Mouse (Mus musculus) gastrocnemius, postnatal 4 days (tissue): ENCODE results near the gene Tgif1. TPM values are rescaled to one million over a fixed set of nuclear protein-coding genes. Genes with fewer than 3 reads are reported as not detected.

ENCODE experiments used
- DNase-seq, 2 experiments: peaks; one replicate each; pipeline ENCODE4 v3.0.0; 2021 to 2022; ENCODE audit warnings: low spot score in 2 of 2, mixed read lengths in 2 of 2
- long read RNA-seq, 2 experiments: library from polyadenylated mRNA; stranded (forward); transcript quantifications; one replicate each; pipeline ENCODE4 v2.0.0; 2021
- total RNA-seq, 2 experiments: library from RNA; stranded (reverse); gene quantifications; 2 replicates each; pipeline ENCODE4 v1.2.3; 2021

Gene Tgif1
- 10 to 100 TPM; 16.3 to 18.6 TPM for total RNA-seq
- long read RNA-seq, experiment 1, partial matches to known transcripts: 0 of 4 reads
- long read RNA-seq, experiment 1, other reads (novel, unspliced or antisense): 2 of 4 reads
- long read RNA-seq, experiment 2, partial matches to known transcripts: 2 of 9 reads
- long read RNA-seq, experiment 2, other reads (novel, unspliced or antisense): 1 of 9 reads

- peak in 1 of 2 experiments; percentile 60 for DNase-seq
Observed at GRCm38 (mm10) chr17:70853436-70853905, at the start of gene Tgif1. Gene Tgif1, minus strand, starts transcription at chr17:70853546.

GRCm38 (mm10) chr17:70900660-70901059, 47.3 kb upstream of the Tgif1 start:
- DNase-seq: no peak

- DNase-seq: no peak
Observed at GRCm38 (mm10) chr17:70899642-70900041, 46.3 kb upstream of the Tgif1 start.

- peak; percentile 30 to 64 for DNase-seq
Observed at GRCm38 (mm10) chr17:70894867-70895266, 41.5 kb upstream of the Tgif1 start.

GRCm38 (mm10) chr17:70893151-70893550, 39.8 kb upstream of the Tgif1 start:
- DNase-seq: no peak

GRCm38 (mm10) chr17:70892288-70893096, 39.1 kb upstream of the Tgif1 start:
- DNase-seq: no peak

GRCm38 (mm10) chr17:70890571-70890970, 37.2 kb upstream of the Tgif1 start:
- no peak for DNase-seq

- DNase-seq: no peak
Observed at GRCm38 (mm10) chr17:70888657-70889056, 35.3 kb upstream of the Tgif1 start.

- DNase-seq: no peak
Observed at GRCm38 (mm10) chr17:70887848-70888247, 34.5 kb upstream of the Tgif1 start.

- no peak for DNase-seq
Observed at GRCm38 (mm10) chr17:70886641-70887391, 33.5 kb upstream of the Tgif1 start.

- DNase-seq: no peak
Observed at GRCm38 (mm10) chr17:70885868-70886267, 32.5 kb upstream of the Tgif1 start.

GRCm38 (mm10) chr17:70881934-70882333, 28.6 kb upstream of the Tgif1 start:
- no peak for DNase-seq

- DNase-seq: no peak
Observed at GRCm38 (mm10) chr17:70881194-70881593, 27.8 kb upstream of the Tgif1 start.

- DNase-seq: no peak
Observed at GRCm38 (mm10) chr17:70878237-70878636, 24.9 kb upstream of the Tgif1 start.

- DNase-seq: no peak
Observed at GRCm38 (mm10) chr17:70873778-70874124, 20.4 kb upstream of the Tgif1 start.

GRCm38 (mm10) chr17:70872936-70873777, 19.8 kb upstream of the Tgif1 start:
- DNase-seq: no peak

- DNase-seq: no peak
Observed at GRCm38 (mm10) chr17:70872094-70872929, 19.0 kb upstream of the Tgif1 start.

- no peak for DNase-seq
Observed at GRCm38 (mm10) chr17:70871676-70872075, 18.3 kb upstream of the Tgif1 start.

- no peak for DNase-seq
Observed at GRCm38 (mm10) chr17:70870581-70870980, 17.2 kb upstream of the Tgif1 start.

GRCm38 (mm10) chr17:70868577-70869229, 15.4 kb upstream of the Tgif1 start:
- DNase-seq: no peak
